Mouse (Mus musculus): ENCODE measurements at regions not wholly inside any gene's neighbourhood (a gene's known extent, or its start where the extent isn't known, plus 50 kb on each side); places are given as distances from the start of the nearest gene placed in this dataset.

GRCm38 (mm10) chr5:112029955-112030354 lies 222.4 kb downstream of the Cryba4 start:
- DNase-seq, result peak; percentile 38 to 58

GRCm38 (mm10) chr5:112032036-112032435 lies 220.3 kb downstream of the Cryba4 start:
- DNase-seq, result no peak

GRCm38 (mm10) chr5:112035426-112035825 lies 216.9 kb downstream of the Cryba4 start:
- DNase-seq, result no peak

GRCm38 (mm10) chr5:112037080-112037479 lies 215.2 kb downstream of the Cryba4 start:
- no peak for DNase-seq

- DNase-seq, result no peak
Measured at GRCm38 (mm10) chr5:112039645-112040372, 212.5 kb downstream of the Cryba4 start.

GRCm38 (mm10) chr5:112040678-112041077 lies 211.6 kb downstream of the Cryba4 start:
- no peak for DNase-seq

GRCm38 (mm10) chr5:112041285-112041684 lies 211.0 kb downstream of the Cryba4 start:
- peak in 1 of 2 experiments; percentile 45 for DNase-seq

GRCm38 (mm10) chr5:112042236-112042635 lies 210.1 kb downstream of the Cryba4 start:
- no peak for DNase-seq

- no peak for DNase-seq
Measured at GRCm38 (mm10) chr5:112050046-112050782, 202.1 kb downstream of the Cryba4 start.

GRCm38 (mm10) chr5:112050906-112051305 lies 201.4 kb downstream of the Cryba4 start:
- no peak for DNase-seq

- DNase-seq, result no peak
Measured at GRCm38 (mm10) chr5:112051786-112052185, 200.5 kb downstream of the Cryba4 start.

GRCm38 (mm10) chr5:112053600-112054155 lies 198.6 kb downstream of the Cryba4 start:
- no peak for DNase-seq

- no peak for DNase-seq
Measured at GRCm38 (mm10) chr5:112055018-112055417, 197.3 kb downstream of the Cryba4 start.

- DNase-seq, result no peak
Measured at GRCm38 (mm10) chr5:112069917-112070316, 182.4 kb downstream of the Cryba4 start.

GRCm38 (mm10) chr5:112072456-112072855 lies 179.9 kb downstream of the Cryba4 start:
- DNase-seq, result no peak

GRCm38 (mm10) chr5:112077097-112077496 lies 175.2 kb downstream of the Cryba4 start:
- DNase-seq, result no peak

GRCm38 (mm10) chr5:112077840-112078600 lies 174.3 kb downstream of the Cryba4 start:
- DNase-seq, result peak; percentile 36 to 53

GRCm38 (mm10) chr5:112081006-112081405 lies 171.3 kb downstream of the Cryba4 start:
- DNase-seq, result no peak

- DNase-seq, result peak; percentile 43 to 50
Measured at GRCm38 (mm10) chr5:112091867-112092535, 160.3 kb downstream of the Cryba4 start.

GRCm38 (mm10) chr5:112093905-112094571 lies 158.3 kb downstream of the Cryba4 start:
- peak; percentile 33 to 52 for DNase-seq

- DNase-seq, result no peak
Measured at GRCm38 (mm10) chr5:112098469-112099085, 153.7 kb downstream of the Cryba4 start.
